Mouse (Mus musculus) central nervous system, embryonic 18 days (tissue): Measurements from ENCODE around the gene Fsip1. TPM values are rescaled to one million over a fixed set of nuclear protein-coding genes. Genes with fewer than 3 reads are reported as not detected.

Experiments
- polyA plus RNA-seq: library from polyadenylated mRNA; depleted of rRNA; stranded (reverse); fragments of >200 nt; gene quantifications from 2 replicates; pipeline ENCODE4 v1.2.3, GENCODE M21; 2012; rRNA removed

The Fsip1 gene
- polyA plus RNA-seq: 4.7 and 5.4 TPM in 2 replicates

DNA sequence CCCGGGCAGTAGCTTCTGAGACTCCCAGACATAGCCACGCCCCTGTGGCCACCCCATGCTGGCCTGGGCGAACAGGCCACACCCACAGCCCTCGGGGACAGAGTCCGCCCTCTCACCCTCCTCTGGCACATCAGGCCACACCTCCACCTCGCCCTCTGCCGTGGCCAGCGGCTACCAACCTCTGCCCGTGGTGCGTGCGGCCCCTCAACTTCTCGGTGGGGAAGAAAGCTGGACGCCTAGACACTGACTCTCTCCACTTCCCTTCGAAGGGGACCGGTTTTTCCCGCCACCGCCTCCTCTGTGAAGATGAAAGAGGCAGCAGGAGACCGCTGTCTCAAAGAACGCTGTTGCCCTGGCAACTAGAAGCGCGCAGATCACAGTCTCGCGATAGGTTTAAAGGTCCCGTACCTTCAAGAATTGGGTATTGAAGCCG lies at the start of gene Fsip1:
Gene Fsip1 (minus strand): TSS at position 346 of the 433 bp plus-strand sequence.

DNA sequence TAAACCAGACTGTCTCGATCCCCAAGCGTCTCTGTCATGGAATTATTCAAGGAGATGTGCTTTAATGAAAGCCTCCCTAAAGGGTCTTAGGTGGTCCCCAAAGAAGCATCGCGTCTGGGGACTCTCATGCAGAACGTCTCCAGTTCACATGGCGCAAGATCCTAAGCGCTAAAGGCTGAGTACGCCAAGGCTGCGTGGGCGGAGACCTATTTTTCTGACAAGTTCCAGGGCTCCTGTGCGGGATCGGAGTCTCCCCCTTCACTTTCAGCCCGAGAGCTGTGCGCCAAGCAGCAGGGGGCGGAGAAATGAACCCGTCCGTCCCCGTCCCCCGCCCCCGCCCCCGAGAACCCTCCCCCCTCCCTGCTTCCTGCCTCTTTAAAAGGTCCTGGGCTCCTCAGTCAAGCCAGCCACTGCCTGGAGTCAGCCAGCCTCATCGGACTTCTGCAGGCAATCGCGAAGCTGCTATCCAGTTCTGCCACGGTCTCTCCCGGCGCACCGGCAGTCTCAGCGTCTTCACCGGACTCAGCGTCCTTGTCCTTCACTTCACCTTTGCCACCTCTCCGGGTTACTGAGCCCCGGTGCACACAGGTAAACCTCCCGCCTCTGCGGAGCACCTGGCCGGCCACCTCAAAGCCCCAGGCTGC lies 145.2 kb downstream of the Fsip1 start, which contains the start of gene Thbs1:
Gene Thbs1 (plus strand): TSS at position 389 of the 644 bp plus-strand sequence.

Other genes starting within 250 kb of the Fsip1 start
- 5.1 TPM in 2 replicates for gene Thbs1, start 145.1 kb downstream of the Fsip1 start, polyA plus RNA-seq
- 3.4 and 3.8 TPM in 2 replicates for gene Gpr176, start 116.5 kb upstream of the Fsip1 start, polyA plus RNA-seq
- gene Eif2ak4, start 131.7 kb upstream of the Fsip1 start, polyA plus RNA-seq: 19.1 and 20.2 TPM in 2 replicates
- gene Srp14, start 222.7 kb upstream of the Fsip1 start, polyA plus RNA-seq: 230 and 254 TPM in 2 replicates